Mouse (Mus musculus) small intestine, adult 2 months (tissue): ENCODE measurements around the gene Zfp738.

Source experiments
- CTCF ChIP-seq: fragments of 200-500 bp; IDR thresholded peaks from 2 replicates; pipeline ENCODE4 v1.5.1; 2012; ENCODE audit warnings: low read depth, mild to moderate bottlenecking, control low read depth, inconsistent platforms, low read length, moderate library complexity, mixed read lengths; ENCODE audit not compliant: insufficient replicate concordance, insufficient read length; ENCODE audit errors: extremely low read depth
- POLR2A ChIP-seq: fragments of 200-500 bp; IDR thresholded peaks from 2 replicates; pipeline ENCODE4 v1.6.1; 2012; ENCODE audit warnings: low read depth, mild to moderate bottlenecking, control low read depth, inconsistent platforms, low read length, moderate library complexity

DNA sequence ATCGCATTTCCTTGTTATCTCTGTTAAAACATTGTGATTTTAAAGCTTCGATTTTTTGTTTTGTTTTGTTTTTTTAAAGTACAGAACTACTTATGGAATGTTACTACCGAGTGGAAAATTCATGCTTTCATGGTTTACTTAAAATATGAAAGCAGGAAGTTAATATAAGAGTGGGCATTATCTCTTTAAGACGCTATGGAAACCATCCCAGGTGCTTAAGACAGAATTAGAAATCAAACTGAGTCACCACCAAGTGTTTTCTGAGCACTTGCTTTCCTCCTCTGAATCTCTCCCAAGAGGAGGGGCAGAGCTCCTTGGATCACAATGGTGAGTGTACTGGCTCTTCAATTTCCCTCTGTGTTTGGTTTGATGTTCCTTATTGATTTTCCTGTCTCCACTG lies 76.8 kb downstream of the Zfp738 start:
- TF ChIP-seq POLR2A (no peak), CTCF (no peak)
